Mouse (Mus musculus): ENCODE results near the gene Tbce.

Gene Tbce

DNA sequence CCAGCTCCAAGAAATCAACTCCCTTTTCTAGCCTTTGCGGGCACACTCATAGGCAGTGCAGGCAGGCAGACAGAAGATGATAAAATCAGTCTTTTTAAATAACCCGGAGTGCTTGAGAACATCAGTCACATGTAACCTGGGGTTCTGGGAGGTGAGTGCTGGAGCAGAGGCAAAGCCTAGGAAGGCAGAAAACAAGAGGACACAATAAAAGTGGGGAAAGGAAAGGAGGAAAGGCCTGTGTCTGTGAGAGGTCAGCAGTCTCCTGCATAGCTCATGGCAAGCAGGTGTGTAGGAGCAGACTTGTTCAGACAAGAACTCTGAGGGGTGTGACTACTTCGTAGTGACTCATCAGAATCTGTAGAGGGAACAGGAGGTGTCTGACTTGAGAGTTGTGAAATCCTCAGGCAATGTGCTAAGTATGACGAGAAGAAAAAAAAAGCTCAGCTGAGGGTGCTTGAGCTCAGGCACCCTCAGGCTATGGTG is 70.8 kb downstream of the Tbce start:
- DNase-seq (ENCODE audit: low read depth in 2 of 2, low spot score in 2 of 2): no peak

DNA sequence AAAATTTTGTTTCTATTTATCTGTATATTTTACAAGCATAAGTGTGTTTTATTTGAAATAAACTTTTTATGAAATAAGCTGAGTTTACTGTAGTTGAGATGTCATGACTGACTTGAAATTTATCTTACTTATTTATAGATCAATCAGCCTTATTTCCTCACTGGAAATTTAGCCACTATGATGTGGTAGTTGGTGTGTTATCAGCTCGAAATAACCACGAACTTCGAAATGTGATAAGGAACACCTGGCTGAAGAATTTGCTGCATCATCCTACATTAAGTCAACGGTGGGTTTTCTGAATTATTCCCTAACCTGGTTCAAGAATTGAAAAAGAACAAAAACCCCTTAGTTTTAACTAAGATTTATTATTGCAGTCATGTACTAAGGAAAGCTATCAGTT is 73.3 kb downstream of the Tbce start:
- DNase-seq (ENCODE audit: low read depth in 2 of 2, low spot score in 2 of 2): no peak

DNA sequence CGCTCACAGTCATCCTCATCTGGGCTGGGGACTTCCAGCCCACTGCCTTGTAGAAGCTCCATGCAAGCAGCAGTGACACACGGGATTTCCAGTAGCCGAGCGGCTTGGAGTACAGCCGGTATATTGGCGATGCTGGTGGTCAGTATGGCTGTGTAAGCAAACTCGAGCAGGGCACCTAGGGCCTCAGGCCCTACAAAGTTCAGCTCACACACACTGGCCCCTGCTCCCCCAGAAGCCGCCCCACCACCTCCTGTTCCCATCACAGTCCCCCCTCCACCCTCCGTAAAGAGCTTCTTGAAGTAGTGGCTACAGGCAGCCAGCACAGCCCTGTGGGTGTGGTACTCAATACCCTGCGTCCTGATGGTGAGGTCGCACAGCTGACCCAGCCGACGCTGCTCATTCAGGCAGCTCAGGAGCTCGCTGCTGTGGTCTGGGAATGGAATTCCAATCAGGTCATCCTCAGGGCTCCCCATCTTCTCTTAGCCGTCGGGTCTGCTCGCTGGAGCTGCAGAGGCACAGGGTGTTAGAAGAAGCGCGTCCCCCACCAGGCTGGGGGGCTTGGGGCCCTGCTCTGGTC is 74.0 kb downstream of the Tbce start:
- no peak for DNase-seq (ENCODE audit: low read depth in 2 of 2, low spot score in 2 of 2)

GRCm38 (mm10) chr13:13961046-13961445 is 78.4 kb downstream of the Tbce start:
- no peak for DNase-seq (ENCODE audit: low read depth in 2 of 2, low spot score in 2 of 2)

- no peak for DNase-seq (ENCODE audit: low read depth in 2 of 2, low spot score in 2 of 2)
Measured at GRCm38 (mm10) chr13:13960211-13960610, 79.2 kb downstream of the Tbce start.

- DNase-seq (ENCODE audit: low read depth in 2 of 2, low spot score in 2 of 2): no peak
Measured at GRCm38 (mm10) chr13:13956686-13957085, 82.8 kb downstream of the Tbce start.

- DNase-seq (ENCODE audit: low read depth in 2 of 2, low spot score in 2 of 2): peak in 1 of 2 experiments; percentile 37
Measured at GRCm38 (mm10) chr13:13954931-13955330, 84.5 kb downstream of the Tbce start.

DNA sequence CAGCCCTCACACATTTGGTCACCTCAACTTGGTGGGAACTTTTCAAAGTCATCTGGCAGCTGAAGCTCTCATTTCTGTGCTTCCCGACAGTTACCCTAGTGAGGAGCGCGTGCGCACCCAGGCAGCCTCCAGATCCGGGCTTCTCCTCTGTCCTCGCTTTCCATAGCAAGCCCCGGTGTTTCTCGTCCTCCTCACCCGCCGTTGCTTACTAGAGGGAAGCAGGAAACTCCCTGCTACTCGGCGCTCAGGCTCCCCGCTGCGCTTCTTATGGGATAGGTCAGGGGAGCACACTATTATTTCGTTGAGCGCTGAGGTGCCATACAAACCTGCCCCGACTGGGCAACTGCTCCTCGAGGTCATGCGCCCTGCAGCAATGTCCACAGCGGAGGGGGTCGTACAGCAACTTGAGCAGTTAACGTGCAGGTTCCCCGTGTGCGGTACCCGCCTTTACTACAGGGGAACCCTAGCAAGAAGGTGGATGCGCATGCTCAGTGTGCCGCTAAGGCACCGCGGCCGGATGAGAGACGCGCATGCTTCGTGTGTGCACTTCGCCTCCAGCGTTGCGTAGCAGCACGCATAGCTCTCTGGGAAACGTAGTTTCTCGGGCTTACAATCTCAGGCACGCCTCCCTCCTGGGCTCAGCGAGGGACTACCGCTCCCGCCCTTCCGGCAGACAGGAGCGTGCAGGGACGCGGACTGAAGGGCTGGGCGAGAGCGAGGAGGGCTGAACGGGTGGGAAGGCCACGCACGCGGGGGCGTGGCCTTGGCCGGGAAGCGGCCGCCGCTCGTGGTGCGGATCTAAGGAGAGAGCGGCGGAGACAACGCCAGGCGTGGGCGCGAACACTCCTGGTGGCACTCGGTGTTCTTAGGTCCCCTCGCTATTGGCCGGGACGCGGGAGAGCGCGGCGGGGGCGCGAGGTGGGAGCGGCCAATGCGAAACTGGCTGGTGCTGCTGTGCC is 85.3 kb downstream of the Tbce start, which contains the start of gene B3galnt2:
Gene B3galnt2, plus strand, starts transcription at position 596 of the 959 bp plus-strand sequence.
- DNase-seq (ENCODE audit: low read depth in 2 of 2, low spot score in 2 of 2): peak; percentile 94 to 95
